Mouse (Mus musculus): Measurements from ENCODE around the gene Mfsd13b. TPM values are rescaled to one million over a fixed set of nuclear protein-coding genes. Genes with fewer than 3 reads are reported as not detected.
"Not testable (repeated sequence)": the region's sequence is repeated elsewhere in the genome, so short reads cannot be mapped to it uniquely, and the experiment has no call there.

The Mfsd13b gene
- polyA plus RNA-seq, 1 experiment from 2014 or later = 0.11 TPM

DNA sequence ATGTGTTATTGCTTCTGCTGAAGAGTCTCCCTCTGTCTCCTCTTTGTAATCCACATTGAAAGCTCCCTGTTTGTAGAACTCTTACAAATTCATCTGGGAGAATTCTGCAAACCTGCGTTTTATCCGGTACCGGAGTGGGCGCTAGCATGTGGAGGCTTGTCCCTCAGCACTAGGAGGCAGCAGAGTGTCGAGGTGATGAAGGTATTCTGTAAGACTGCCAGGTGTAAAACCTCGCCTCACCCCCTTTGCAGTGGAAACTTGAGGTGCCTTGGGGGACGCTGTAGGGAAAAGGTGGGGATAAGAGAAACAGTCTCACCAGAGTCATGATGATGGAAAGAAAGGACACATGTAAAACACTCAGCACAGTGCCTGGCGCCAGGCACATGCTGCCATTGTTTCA lies 38.0 kb downstream of the Mfsd13b start:
- no peak for TF ChIP-seq EP300 (IDR thresholded peaks at IDR 0.05)
- TF ChIP-seq CTCF (IDR thresholded peaks at IDR 0.05) = peak; percentile 64
- no peaks in the 10 kb centered on the region for H3K27me3 ChIP-seq (replicated peaks; ENCODE audit: insufficient read depth, low read length)
- DNase-seq (ENCODE audit: low spot score) (peak; percentile 21), ATAC-seq (no peak)
- H3K27ac ChIP-seq (ENCODE audit: low read length) = no peak overlapping the region
- H3K9me3 ChIP-seq (ENCODE audit: low read length) = no peaks in the 10 kb centered on the region
- H3K9ac ChIP-seq (replicated peaks; ENCODE audit: low read depth) = no peak overlapping the region
- no peaks in the 10 kb centered on the region for H3K36me3 ChIP-seq (ENCODE audit: insufficient read depth, low read length)
- no peaks in the 10 kb centered on the region for H3K4me1 ChIP-seq (ENCODE audit: insufficient read depth, low read depth, low read length)
- H3K4me2 ChIP-seq (replicated peaks; ENCODE audit: low read depth, low read length) = no peak overlapping the region
- H3K4me3 ChIP-seq (ENCODE audit: low read depth, low read length) = no peak overlapping the region
- WGBS = 30% methylated on average over 8 of the region's 8 CpGs

- H3K27me3 ChIP-seq (replicated peaks; ENCODE audit: insufficient read depth, low read length) = no peaks in the 10 kb centered on the region
- no peak overlapping the region for H3K9ac ChIP-seq (replicated peaks; ENCODE audit: low read depth)
- no peak overlapping the region for H3K4me2 ChIP-seq (replicated peaks; ENCODE audit: low read depth, low read length)
- no peaks in the 10 kb centered on the region for H3K4me1 ChIP-seq (ENCODE audit: insufficient read depth, low read depth, low read length)
- no peak overlapping the region for H3K4me3 ChIP-seq (ENCODE audit: low read depth, low read length)
- WGBS = 60% methylated on average over 6 of the region's 6 CpGs
- no peaks in the 10 kb centered on the region for H3K9me3 ChIP-seq (ENCODE audit: low read length)
- TF ChIP-seq EP300 (IDR thresholded peaks at IDR 0.05) (no peak), CTCF (IDR thresholded peaks at IDR 0.05) (no peak)
- no peak overlapping the region for H3K27ac ChIP-seq (ENCODE audit: low read length)
- ATAC-seq (no peak), DNase-seq (ENCODE audit: low spot score) (no peak)
- H3K36me3 ChIP-seq (ENCODE audit: insufficient read depth, low read length) = no peaks in the 10 kb centered on the region
Observed at GRCm38 (mm10) chr7:121025221-121026008, 43.1 kb downstream of the Mfsd13b start.

GRCm38 (mm10) chr7:121026300-121026699 lies 44.0 kb downstream of the Mfsd13b start:
- H3K9me3 ChIP-seq (ENCODE audit: low read length) = no peaks in the 10 kb centered on the region
- no peak overlapping the region for H3K4me3 ChIP-seq (ENCODE audit: low read depth, low read length)
- H3K4me1 ChIP-seq (ENCODE audit: insufficient read depth, low read depth, low read length) = no peaks in the 10 kb centered on the region
- WGBS = 45% methylated on average over 3 of the region's 3 CpGs
- no peaks in the 10 kb centered on the region for H3K36me3 ChIP-seq (ENCODE audit: insufficient read depth, low read length)
- H3K9ac ChIP-seq (replicated peaks; ENCODE audit: low read depth) = no peak overlapping the region
- H3K27ac ChIP-seq (ENCODE audit: low read length) = no peak overlapping the region
- TF ChIP-seq CTCF (IDR thresholded peaks at IDR 0.05) (no peak), EP300 (IDR thresholded peaks at IDR 0.05) (no peak)
- H3K27me3 ChIP-seq (replicated peaks; ENCODE audit: insufficient read depth, low read length) = no peaks in the 10 kb centered on the region
- DNase-seq (ENCODE audit: low spot score) (no peak), ATAC-seq (no peak)
- no peak overlapping the region for H3K4me2 ChIP-seq (replicated peaks; ENCODE audit: low read depth, low read length)

- H3K4me1 ChIP-seq (ENCODE audit: insufficient read depth, low read depth, low read length); H3K4me2 ChIP-seq (replicated peaks; ENCODE audit: low read depth, low read length); DNase-seq (ENCODE audit: low spot score); H3K4me3 ChIP-seq (ENCODE audit: low read depth, low read length); H3K36me3 ChIP-seq (ENCODE audit: insufficient read depth, low read length); H3K27me3 ChIP-seq (replicated peaks; ENCODE audit: insufficient read depth, low read length); ATAC-seq; H3K9ac ChIP-seq (replicated peaks; ENCODE audit: low read depth); H3K27ac ChIP-seq (ENCODE audit: low read length); H3K9me3 ChIP-seq (ENCODE audit: low read length): not testable (repeated sequence)
Observed at GRCm38 (mm10) chr7:121029947-121030346, 47.6 kb downstream of the Mfsd13b start.

DNA sequence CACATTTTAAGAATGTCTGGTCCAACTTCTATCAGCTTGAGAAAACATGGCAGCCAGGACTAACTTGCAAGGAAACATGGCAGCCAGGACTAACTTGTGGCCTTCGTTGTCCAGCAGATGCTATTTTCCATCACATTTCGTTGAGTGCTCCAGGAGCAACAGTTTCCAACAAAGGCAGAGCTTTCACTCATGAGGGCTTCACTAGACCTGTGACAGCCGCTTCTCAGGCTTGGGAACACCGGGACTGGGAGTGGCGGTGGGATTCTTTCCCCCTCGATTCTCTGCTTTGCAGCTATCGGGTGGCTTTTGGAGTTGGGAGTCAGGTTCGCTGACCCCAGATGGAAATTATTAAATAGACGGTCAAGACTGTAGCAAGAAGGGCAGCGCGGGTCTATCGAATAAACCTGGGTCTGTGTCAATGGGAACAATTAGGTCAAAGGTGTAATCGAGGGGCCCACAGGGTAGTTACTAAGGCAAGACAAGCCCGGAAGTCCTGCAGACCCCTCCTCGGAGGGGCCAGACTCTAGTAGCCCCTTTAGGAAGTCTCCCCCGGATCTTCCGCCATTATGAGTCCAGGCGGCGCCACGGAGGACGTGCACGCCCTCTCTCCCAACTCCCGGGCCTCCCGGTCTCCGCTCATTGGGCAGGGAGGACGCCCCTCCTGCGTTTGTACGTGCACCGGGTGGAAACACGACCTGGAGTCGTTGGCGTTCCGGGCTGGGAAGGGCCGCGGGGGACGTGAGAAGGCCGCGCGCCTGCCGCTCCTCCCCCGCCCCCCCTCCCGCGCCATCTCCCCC lies 51.7 kb downstream of the Mfsd13b start, which contains the start of gene Mettl9:
Gene Mettl9, plus strand, starts transcription at position 590 of the 797 bp plus-strand sequence.
- ATAC-seq (peak; percentile 98), DNase-seq (ENCODE audit: low spot score) (peak; percentile 98)
- peak within 1 kb of the TSS; percentile 91 for H3K27ac ChIP-seq (ENCODE audit: low read length)
- peaks cover 4% of the 10 kb centered on the region; the same call in 1 of the 2 replicates for H3K4me1 ChIP-seq (ENCODE audit: insufficient read depth, low read depth, low read length)
- H3K4me2 ChIP-seq (replicated peaks; ENCODE audit: low read depth, low read length) = peak within 1 kb of the TSS; percentile 85
- peak within 1 kb of the TSS; percentile 96 for H3K4me3 ChIP-seq (ENCODE audit: low read depth, low read length)
- WGBS = 2% methylated on average over 25 of the region's 43 CpGs
- peak within 1 kb of the TSS; percentile 96 for H3K9ac ChIP-seq (replicated peaks; ENCODE audit: low read depth)
- no peaks in the 10 kb centered on the region for H3K36me3 ChIP-seq (ENCODE audit: insufficient read depth, low read length)
- H3K9me3 ChIP-seq (ENCODE audit: low read length) = no peaks in the 10 kb centered on the region
- TF ChIP-seq EP300 (IDR thresholded peaks at IDR 0.05) = peak; percentile 63
- TF ChIP-seq CTCF (IDR thresholded peaks at IDR 0.05) = peak; percentile 38; the same call in 1 of the 2 replicates
- no peaks in the 10 kb centered on the region for H3K27me3 ChIP-seq (replicated peaks; ENCODE audit: insufficient read depth, low read length)

- DNase-seq (ENCODE audit: low spot score) = peak; percentile 36
- no peak for TF ChIP-seq EP300 (IDR thresholded peaks at IDR 0.05)
- no peak for TF ChIP-seq CTCF (IDR thresholded peaks at IDR 0.05)
- Histone ChIP-seq H3K9ac (replicated peaks; ENCODE audit: low read depth) (peak overlapping the region; percentile 96), H3K4me1 (ENCODE audit: insufficient read depth, low read depth, low read length) (peaks cover 4% of the 10 kb centered on the region; the same call in 1 of the 2 replicates), H3K9me3 (ENCODE audit: low read length) (no peaks in the 10 kb centered on the region), H3K27ac (ENCODE audit: low read length) (peak overlapping the region; percentile 91), H3K36me3 (ENCODE audit: insufficient read depth, low read length) (no peaks in the 10 kb centered on the region), H3K27me3 (replicated peaks; ENCODE audit: insufficient read depth, low read length) (no peaks in the 10 kb centered on the region), H3K4me3 (ENCODE audit: low read depth, low read length) (peak overlapping the region; percentile 96), H3K4me2 (replicated peaks; ENCODE audit: low read depth, low read length) (peak overlapping the region; percentile 85)
- ATAC-seq = peak; percentile 71
- 0% methylated on average over 29 of the region's 63 CpGs for WGBS
Observed at GRCm38 (mm10) chr7:121034701-121035141, 52.4 kb downstream of the Mfsd13b start.
